Mouse (Mus musculus): ENCODE measurements at regions not wholly inside any gene's neighbourhood (a gene's known extent, or its start where the extent isn't known, plus 50 kb on each side); places are given as distances from the start of the nearest gene placed in this dataset.

DNA sequence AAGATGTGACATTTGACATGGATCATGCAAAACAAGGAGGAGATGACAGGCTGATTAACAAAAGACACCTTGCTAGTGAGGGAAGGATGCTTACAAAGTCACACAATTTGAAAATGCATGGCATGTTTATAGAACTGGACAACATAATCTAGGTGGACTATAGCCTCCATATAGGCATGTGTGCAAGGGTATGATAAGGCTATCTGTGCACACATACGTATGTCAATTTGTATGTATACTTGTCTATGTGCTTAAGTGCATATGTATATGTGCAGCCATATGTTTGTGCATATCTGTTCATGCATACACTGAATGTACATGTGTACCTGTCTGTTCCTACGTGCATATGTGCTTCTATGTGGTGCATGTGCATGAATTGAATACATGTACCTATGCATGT, 186.7 kb downstream of the Ccser2 start:
- no peak for TF ChIP-seq POLR2A (IDR thresholded peaks at IDR 0.05; ENCODE audit: extremely low read depth, insufficient read depth, low read length)
- no peak for TF ChIP-seq CTCF (IDR thresholded peaks at IDR 0.05; ENCODE audit: low read depth, low read length)

Data from liver, adult 2 months (tissue).